Mouse (Mus musculus) right cerebral cortex, postnatal 10 days (tissue): Measurements from ENCODE around the gene Hoxa13.

ENCODE experiments used
- DNase-seq, 2 experiments: peaks; one replicate each; pipeline ENCODE4 v3.0.0; 2021; ENCODE audit warnings: low spot score in 2 of 2

Hoxa13 gene

GRCm38 (mm10) chr6:52252016-52252774 is 8.5 kb downstream of the Hoxa13 start:
- DNase-seq = no peak

DNA sequence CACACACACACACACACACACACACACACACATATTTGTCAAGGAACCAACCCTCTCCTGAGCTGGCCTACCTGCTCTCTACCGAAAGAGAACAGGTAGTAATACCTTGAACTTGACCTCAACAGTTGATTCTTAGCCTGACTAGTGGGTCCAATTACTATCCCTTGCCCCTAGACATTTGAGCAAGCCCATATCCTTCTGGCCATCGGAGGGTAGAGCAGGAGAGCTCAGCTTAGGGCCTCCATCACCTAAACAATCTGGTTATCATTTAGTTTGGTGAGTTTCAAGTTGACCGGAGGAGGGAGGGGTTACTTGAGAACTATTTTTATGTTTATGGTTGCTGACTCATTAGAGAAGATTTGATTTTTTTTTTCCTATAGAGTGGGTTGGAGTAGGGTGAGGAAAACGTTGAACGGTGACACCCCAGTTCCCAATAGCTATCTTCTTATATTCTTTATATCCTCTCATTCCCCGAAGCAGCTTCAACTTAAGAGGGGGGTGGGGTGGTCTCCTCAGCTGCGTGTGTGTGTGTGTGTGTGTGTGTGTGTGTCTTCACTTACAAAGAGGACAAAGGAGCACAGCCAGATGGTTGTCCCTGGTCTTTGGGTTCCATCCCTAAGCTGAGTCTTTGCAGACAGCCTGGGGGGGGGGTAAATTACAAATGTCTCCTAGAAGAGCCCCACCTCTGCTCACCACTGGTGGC is 9.4 kb downstream of the Hoxa13 start:
- DNase-seq = no peak

DNA sequence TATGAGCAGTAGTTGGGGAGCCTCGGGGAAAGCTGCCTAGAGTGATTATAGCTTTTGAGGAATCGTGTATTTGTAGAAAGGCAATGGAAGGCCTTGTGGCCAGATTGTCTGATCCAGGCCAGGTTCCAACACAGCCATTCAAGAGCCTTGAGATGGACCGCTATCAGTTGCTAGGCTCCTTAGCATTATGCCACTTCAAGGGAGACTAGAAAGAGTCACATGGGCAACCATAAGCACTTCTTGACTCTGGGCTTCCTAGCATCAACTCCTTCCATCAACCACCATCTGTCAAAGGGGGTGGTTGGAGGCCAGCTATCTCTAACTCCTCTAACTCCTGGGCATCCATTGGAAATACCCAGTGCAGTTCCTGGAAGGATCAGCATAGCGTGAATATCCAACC is 10.9 kb downstream of the Hoxa13 start:
- no peak for DNase-seq

DNA sequence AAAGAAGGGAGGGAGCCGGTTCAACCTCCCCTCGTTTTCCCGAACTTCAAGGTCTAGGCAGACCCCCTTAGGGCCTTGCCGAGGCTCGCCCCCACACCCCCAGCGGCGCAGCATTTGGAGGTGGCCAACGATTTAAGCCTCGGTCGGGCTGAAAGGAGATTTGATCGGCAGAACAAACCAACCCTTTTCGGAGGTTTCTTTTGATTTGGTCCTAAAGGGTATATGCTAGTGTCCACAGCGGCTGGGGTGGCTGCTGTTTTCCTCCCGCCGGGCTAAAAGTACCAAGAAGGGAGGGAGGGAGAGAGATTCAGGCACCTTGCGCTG is 11.3 kb downstream of the Hoxa13 start:
- DNase-seq = no peak

GRCm38 (mm10) chr6:52248638-52249414 is 11.9 kb downstream of the Hoxa13 start:
- DNase-seq = no peak

- no peak for DNase-seq
Observed at GRCm38 (mm10) chr6:52247766-52248637, 12.7 kb downstream of the Hoxa13 start.

DNA sequence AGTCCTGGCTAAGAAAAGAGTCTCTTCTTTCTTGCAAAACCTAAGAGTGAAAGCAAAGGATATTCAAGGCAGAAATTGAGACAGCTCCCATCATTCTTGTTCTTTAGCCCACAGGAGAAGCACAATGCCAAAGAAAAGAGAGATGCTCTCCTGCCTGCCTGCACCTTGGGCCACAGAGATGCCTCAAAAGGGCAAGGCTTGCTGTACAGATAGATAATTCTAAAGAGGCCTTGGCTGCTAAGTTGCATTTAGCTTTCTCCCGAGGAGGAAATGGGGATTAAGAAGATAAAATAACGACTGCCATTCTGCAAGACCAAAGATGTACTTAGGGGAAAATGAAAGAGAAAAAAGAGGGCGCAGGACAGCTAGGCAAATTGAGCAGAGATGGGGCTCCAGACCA is 13.8 kb downstream of the Hoxa13 start:
- no peak for DNase-seq

- DNase-seq = no peak
Observed at GRCm38 (mm10) chr6:52246403-52246803, 14.3 kb downstream of the Hoxa13 start.

DNA sequence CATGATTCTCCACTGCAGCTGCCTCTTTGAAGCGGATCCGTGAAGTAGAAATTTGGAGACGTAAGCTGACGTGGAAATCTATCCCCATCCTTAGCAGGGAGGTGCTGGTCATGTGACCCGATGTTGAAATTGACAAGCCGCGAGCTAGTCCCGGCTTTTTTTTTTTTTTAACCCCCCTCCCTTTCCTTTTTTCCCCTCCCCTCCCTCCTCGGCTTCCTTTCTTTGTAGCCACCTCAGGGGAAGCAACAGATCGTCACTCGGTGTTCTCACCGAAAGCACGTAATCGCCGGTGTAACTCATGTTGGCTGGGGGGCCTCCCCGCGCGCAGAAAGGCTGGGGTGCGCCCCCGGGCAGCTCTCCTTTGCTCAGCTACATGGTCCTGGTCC is 14.9 kb downstream of the Hoxa13 start, which contains the start of gene Hoxa11:
Gene Hoxa11, minus strand, starts transcription at position 54 of the 386 bp plus-strand sequence.
- no peak for DNase-seq

DNA sequence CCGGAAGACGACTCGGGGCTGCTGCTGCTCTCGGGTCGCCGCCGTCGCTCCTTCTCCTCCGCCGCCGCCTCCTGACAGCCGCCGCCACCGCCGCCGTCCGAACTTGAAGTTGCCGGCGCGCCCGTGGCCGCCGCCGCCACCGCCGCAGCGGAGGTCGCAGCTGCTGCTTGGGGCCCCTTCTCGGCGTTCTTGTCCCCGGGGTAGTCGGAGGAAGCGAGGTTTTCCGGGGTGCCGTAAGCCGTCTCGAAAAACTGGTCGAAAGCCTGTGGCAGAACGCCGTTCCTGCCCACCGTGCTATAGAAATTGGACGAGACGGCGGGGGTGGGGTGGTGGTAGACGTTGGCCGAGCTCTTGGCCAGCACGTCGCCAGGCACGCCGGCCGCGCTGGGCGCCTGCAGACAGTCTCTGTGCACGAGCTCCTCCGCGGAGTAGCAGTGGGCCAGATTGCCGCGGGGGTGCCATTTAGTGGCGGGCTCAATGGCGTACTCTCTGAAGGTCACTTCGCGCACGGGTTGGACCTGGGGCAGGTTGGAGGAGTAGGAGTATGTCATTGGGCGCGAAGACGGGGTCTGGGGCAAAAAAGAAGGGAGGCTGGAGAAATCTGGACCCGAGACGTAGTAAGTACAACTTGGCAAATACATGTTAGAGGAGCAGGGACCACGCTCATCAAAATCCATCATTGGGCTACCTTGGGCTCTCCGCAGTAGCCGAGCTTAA is 15.5 kb downstream of the Hoxa13 start:
- DNase-seq = no peak

DNA sequence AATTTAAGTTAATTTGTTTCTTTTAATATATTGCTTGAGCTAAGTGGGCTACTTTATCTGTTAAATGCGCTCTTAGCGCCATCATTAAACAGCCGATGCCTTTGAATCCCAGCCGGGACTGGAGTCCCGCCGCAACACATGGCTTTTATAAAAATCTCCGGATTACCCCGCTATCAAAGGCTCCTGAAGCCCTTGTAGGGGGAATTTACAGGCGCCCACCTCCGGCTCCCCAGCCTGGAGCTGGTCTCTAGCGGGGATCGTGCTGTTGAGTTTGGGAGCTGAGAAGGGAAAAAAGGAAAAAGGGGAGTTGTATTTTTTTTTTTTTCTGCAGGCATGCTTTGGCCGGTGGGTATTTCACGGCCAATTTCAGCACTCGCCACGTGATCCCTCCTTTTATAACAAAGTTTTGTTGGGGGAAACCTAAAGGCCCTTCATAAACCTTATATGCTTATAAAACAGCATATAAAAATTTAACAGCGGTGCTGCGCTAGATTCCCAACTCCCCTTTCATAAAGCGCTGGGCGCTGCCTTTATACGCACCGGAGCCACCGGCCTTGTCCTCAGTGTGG is 16.1 kb downstream of the Hoxa13 start:
- no peak for DNase-seq

GRCm38 (mm10) chr6:52243681-52244121 is 17.0 kb downstream of the Hoxa13 start:
- DNase-seq = no peak

DNA sequence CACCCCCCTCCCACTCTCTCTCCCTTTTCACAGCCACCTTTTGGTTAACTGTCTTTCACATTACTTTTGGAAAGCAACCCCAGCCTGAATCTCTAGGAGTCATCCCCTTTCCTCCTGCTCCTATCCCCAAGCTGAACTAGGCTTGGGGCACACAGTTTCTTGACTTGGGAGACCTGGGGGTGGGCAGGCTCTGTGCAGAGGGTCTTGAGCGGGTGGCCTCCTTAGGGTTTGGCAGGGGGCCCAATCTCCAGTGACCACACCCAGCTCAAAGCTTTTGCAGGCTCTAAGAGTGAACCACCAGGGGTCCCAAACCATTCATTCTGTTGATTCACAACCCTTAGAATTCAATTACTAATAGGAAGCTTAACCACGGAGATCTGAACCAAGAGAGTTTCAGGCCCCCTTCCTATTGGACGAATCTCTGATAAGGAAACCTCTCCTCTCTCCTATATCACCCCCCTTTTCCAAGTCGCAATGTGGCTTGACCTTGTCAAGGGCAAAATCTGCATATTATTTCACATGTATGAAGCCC is 17.8 kb downstream of the Hoxa13 start:
- DNase-seq = no peak

DNA sequence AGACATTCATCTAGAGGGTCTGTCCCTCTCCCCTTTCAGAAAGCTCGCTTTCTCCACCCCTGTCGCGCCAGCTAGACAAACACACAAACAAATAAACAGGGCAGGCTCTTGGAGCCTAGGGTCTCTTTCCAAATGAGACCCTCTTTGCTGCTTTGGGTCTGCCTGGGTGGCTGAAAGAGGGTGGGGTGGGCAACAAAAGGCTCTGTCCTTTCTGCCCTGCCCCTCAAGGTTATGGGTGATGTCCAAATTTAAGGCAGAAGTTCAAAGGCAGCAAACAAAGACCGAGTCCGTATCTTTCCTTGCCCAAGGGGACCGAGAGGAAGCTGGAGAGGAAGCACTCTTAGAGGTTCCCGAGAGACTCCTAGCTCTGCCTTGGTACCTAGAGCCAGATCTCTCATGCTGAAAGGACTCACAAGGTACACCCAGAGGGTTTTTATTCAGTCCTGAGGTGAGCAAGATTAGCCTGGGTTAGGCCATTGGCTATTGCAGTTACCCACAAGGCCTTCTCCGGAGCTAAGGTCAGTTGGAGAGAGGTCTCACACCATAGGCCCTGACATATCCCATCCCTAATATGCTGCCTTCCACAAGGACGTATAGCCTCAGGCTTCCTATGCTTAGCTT is 19.6 kb downstream of the Hoxa13 start:
- DNase-seq = no peak

DNA sequence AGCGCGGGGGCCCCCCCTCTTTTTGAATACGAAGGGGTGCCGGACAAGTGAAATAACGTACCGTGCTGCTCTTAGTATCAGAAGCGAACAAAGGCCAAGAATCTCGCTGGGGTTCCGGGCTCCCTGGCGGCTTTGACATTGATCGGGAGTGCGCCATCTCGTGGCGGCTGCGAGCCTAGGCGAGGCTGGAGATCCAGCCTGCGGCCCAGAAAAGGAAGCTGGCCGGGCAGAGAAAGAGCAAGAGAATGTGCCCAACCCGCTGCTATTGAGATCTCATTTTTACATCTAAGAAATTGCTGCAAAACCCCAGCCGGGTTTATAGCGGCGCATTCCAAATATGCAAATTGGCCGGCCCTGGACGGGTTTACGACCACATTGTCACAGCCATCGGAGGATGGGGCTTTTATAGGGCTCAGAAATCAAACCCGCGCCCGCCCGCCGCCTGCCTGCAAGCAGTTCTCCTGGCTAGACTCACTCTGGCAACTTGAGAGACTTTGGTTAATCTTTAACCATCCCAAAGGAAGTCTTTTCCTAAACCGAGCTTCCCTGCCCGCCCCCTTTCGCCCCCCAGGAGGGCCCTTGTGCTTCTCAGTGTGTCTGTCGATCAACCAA is 20.2 kb downstream of the Hoxa13 start, which contains the start of gene Hoxa10:
Gene Hoxa10, minus strand, starts transcription at position 466 of the 612 bp plus-strand sequence.
- DNase-seq = peak in 1 of 2 experiments; percentile 55

GRCm38 (mm10) chr6:52239625-52240388 is 20.9 kb downstream of the Hoxa13 start:
- DNase-seq = no peak

GRCm38 (mm10) chr6:52238976-52239375 is 21.7 kb downstream of the Hoxa13 start:
- DNase-seq = no peak

- no peak for DNase-seq
Observed at GRCm38 (mm10) chr6:52238155-52238545, 22.5 kb downstream of the Hoxa13 start.
